Mouse (Mus musculus) hindbrain, embryonic 14.5 days (tissue): ENCODE measurements around the gene Hmgcll1. TPM values are rescaled to one million over a fixed set of nuclear protein-coding genes. Genes with fewer than 3 reads are reported as not detected.
"Not testable (repeated sequence)": the region's sequence is repeated elsewhere in the genome, so short reads cannot be mapped to it uniquely, and the experiment has no call there.

Source experiments
- ATAC-seq: fragments of 200-750 bp; cut with Nextera tagmentation; 2 replicates; pipeline ENCODE4 v1.8.0; 2017; ENCODE audit warnings: moderate number of reproducible peaks, mild to moderate bottlenecking, moderate TSS enrichment, moderate library complexity; ENCODE audit not compliant: low FRiP score
- DNase-seq: peaks from one replicate; pipeline ENCODE4 v3.0.0-alpha.2; 2015; ENCODE audit warnings: low spot score
- H3K27ac ChIP-seq: fragments of 300-500 bp; sonication (generic); 2 replicates; pipeline ENCODE4 v1.5.1; 2014; ENCODE audit warnings: mild to moderate bottlenecking, moderate library complexity
- H3K27me3 ChIP-seq: fragments of 300-500 bp; sonication (generic); 2 replicates; pipeline ENCODE4 v1.6.1; 2014; ENCODE audit warnings: mild to moderate bottlenecking, low read length, mixed read lengths; ENCODE audit not compliant: control insufficient read depth, insufficient read depth
- H3K36me3 ChIP-seq: fragments of 300-500 bp; sonication (generic); replicated peaks from 2 replicates; pipeline ENCODE4 v1.6.1; 2014; ENCODE audit not compliant: control insufficient read depth, insufficient read depth
- H3K4me1 ChIP-seq: fragments of 300-500 bp; sonication (generic); replicated peaks from 2 replicates; pipeline ENCODE4 v1.6.1; 2014; ENCODE audit warnings: antibody characterized with exemption, low read length, mixed read lengths; ENCODE audit not compliant: control insufficient read depth, insufficient read depth
- H3K4me2 ChIP-seq: fragments of 300-500 bp; sonication (generic); replicated peaks from 2 replicates; pipeline ENCODE4 v1.6.1; 2014; ENCODE audit warnings: mild to moderate bottlenecking, moderate library complexity
- H3K4me3 ChIP-seq: fragments of 300-500 bp; sonication (generic); replicated peaks from 2 replicates; pipeline ENCODE4 v1.5.1; 2014; ENCODE audit warnings: mild to moderate bottlenecking, low read length
- H3K9ac ChIP-seq: fragments of 300-500 bp; sonication (generic); 2 replicates; pipeline ENCODE4 v1.6.1; 2014
- H3K9me3 ChIP-seq: fragments of 300-500 bp; sonication (generic); 2 replicates; pipeline ENCODE4 v1.6.1; 2016; ENCODE audit warnings: low read length; ENCODE audit not compliant: control insufficient read depth
- WGBS: fragments of 180-500 bp; shearing (Covaris S2); extraction: QIAGEN DNeasy Blood & Tissue Kit; methylation state at CpG from one replicate; pipeline ENCODE4 v1.1.7; 2014; 5-methylcytosine and 5-hydroxymethylcytosine counted together
- polyA plus RNA-seq: library from polyadenylated mRNA; unstranded; fragments of >200 nt; fragmentation: Nextera tagmentation; extraction: Ambion mirVana; gene quantifications from 2 replicates; pipeline ENCODE4 v1.2.1, GENCODE M21; 2014

The Hmgcll1 gene
- polyA plus RNA-seq, 1 experiment from 2014 or later: 26.4 TPM

DNA sequence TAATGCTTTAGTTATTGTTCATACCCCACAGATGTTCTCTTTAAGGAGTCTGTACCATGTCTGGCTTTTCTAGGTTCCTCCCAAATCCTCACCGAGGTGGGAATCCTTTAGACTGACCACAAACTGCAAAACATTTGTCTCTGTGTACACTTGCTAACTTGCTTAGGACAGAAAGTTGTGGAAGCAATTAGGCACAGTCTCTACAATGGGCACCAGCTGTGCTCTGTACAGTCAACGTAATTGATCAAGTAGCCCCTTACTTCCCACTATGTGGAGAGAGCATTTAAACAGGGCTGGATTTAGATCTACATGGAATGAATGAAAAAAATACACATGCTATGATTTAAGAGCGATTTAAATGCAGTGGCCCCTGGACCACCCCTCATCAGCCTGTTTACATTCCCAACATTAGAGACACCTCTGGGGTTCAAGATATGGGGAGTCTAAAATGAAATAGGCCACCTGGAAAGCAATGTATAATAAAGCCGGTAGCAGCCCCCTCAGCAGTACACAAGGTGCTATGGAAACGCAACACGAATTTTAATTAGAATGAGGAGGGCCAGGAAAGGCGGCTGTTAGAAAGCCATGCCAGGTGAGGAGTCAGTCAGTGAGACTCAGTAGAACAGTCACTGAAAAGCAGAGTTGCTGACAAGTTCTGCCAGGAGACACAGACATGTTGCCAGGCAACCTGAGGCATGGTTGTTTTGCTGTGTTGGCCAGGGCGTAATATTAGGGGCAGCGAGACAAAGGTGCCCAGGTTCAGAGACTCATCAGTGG lies 23.9 kb downstream of the Hmgcll1 start:
- Histone ChIP-seq H3K9ac (no peak overlapping the region), H3K27me3 (no peaks in the 10 kb centered on the region), H3K9me3 (no peaks in the 10 kb centered on the region), H3K36me3 (no peaks in the 10 kb centered on the region), H3K27ac (no peak overlapping the region), H3K4me3 (no peak overlapping the region), H3K4me2 (no peak overlapping the region), H3K4me1 (0 out of 2 replicates have a peak, but pooled peaks cover 4% of the 10 kb centered on the region)
- WGBS: 56% methylated on average over 9 of the region's 9 CpGs
- ATAC-seq (no peak), DNase-seq (no peak)

DNA sequence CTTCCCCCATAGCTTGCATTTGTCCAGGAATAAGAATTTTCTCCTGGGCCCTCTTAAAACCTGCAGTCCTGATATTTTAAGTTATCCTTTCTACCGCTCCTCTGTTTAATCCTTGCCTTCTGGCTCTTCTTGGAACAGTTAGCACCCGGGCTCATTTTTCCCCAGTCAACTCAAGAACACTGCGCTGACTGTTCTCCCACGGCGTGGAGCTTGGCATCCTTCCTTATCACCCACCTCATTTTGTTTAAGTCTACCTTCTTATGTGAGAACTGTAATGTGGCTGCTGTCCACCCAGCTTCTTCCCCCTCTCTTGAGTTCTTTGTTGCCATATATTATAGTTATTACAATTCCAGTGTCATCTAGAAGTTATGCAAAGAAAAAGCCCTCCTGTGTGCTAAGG lies 25.1 kb downstream of the Hmgcll1 start:
- ATAC-seq: no peak

DNA sequence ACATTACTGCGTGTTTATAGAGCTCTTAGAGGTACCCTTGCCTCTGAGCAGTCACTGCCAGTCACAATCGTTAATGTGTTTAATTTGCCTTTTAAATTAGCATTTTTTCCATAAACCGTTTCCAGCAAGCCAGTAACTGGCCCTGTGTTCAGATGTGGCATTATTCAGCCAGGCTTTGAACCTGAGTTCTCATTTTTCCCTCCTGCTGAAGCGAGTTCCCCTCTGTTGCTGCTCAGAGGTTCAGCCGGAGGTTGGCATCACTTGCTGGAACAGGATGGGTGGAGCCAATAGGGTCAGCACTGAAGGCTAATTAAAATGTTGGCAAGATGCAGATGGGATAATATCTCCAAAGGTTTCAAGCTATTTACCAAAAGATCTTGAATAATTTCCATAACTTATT lies 28.7 kb downstream of the Hmgcll1 start:
- no peak overlapping the region for H3K4me2 ChIP-seq
- H3K27me3 ChIP-seq: no peaks in the 10 kb centered on the region
- 0 out of 2 replicates have a peak, but pooled peaks cover 3% of the 10 kb centered on the region for H3K4me1 ChIP-seq
- H3K27ac ChIP-seq: no peak overlapping the region
- no peak for ATAC-seq
- H3K9ac ChIP-seq: no peak overlapping the region
- H3K4me3 ChIP-seq: no peak overlapping the region
- H3K9me3 ChIP-seq: no peaks in the 10 kb centered on the region
- DNase-seq: no peak
- H3K36me3 ChIP-seq: no peaks in the 10 kb centered on the region
- WGBS: 50% methylated on average over 5 of the region's 5 CpGs

More for the DNA sequence above, 25.1 kb downstream of the Hmgcll1 start:
- Histone ChIP-seq H3K9ac (no peak overlapping the region), H3K27me3 (no peaks in the 10 kb centered on the region), H3K9me3 (no peaks in the 10 kb centered on the region), H3K36me3 (no peaks in the 10 kb centered on the region), H3K4me2 (no peak overlapping the region), H3K27ac (no peak overlapping the region), H3K4me1 (0 out of 2 replicates have a peak, but pooled peaks cover 4% of the 10 kb centered on the region), H3K4me3 (no peak overlapping the region)
- DNase-seq: no peak
- 89% methylated on average over 5 of the region's 5 CpGs for WGBS

DNA sequence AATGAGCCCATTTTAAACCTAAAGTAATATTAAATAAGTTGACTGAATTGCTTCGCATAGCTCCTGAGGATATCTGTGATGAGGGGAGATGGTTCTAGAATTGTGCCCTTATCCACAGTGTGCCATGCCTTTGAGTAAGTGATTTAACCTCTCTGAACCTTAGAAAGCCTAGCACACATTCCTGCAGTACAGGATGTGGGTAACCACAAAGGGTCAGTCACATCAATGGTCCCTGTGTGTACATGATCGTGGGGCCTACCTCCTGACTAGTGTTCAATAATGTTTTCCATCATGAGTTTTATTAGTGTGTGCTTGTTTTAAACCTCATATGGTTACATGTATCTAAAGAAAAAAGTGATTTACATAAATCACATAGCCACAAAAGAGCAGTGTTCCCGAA lies 46.3 kb downstream of the Hmgcll1 start:
- no peaks in the 10 kb centered on the region for H3K9me3 ChIP-seq
- ATAC-seq (no peak), DNase-seq (no peak)
- 79% methylated on average over 3 of the region's 3 CpGs for WGBS
- no peak overlapping the region for H3K27ac ChIP-seq
- H3K27me3 ChIP-seq: no peaks in the 10 kb centered on the region
- H3K4me1 ChIP-seq: no peaks in the 10 kb centered on the region
- H3K4me3 ChIP-seq: no peak overlapping the region
- H3K4me2 ChIP-seq: no peak overlapping the region
- H3K9ac ChIP-seq: no peak overlapping the region
- H3K36me3 ChIP-seq: no peaks in the 10 kb centered on the region

DNA sequence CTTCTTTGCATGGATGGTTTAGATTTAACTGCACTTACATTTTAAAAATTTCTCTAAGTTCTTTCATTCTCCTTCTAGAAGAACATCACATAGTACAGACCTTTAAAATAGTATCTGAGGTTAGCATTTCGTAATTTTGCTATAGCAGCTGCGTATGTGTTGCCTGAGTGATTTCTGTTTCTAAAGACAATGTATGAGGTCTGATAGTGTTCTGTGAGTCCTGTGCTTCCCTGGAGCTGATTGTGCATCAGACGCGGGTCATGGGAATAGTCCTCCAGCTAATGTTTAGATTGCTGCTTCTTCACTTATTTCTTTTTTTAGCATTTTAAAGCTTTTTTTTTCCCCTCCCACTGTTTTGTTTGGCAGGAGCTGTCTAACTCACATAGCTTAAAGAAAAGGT lies 46.8 kb downstream of the Hmgcll1 start:
- no peak overlapping the region for H3K4me3 ChIP-seq
- WGBS: 79% methylated on average over 4 of the region's 4 CpGs
- H3K4me1 ChIP-seq: no peaks in the 10 kb centered on the region
- H3K9me3 ChIP-seq: no peaks in the 10 kb centered on the region
- H3K4me2 ChIP-seq: no peak overlapping the region
- no peak for ATAC-seq
- H3K27me3 ChIP-seq: no peaks in the 10 kb centered on the region
- DNase-seq: no peak
- H3K36me3 ChIP-seq: no peaks in the 10 kb centered on the region
- H3K27ac ChIP-seq: no peak overlapping the region
- no peak overlapping the region for H3K9ac ChIP-seq

DNA sequence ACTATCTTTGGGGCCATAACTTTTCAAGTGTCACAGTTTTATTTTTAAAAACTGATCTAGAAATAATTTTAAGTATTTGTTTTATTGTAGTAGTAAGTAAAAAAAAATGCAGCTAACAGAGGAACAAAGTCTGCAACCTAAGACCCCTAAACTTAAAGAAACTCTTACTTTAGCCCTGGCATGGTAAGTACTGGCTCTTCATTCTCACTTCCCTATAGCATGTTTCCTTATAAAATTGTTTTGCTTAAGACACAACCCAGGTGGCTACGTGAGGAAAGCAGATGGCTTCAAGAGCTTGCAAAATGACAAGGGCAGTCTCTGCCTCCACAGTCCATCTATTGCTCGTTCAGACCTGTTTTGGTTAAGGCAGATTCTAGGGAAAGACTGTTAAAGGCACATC lies 49.5 kb downstream of the Hmgcll1 start:
- Histone ChIP-seq H3K27ac (no peak overlapping the region), H3K9ac (no peak overlapping the region), H3K9me3 (no peaks in the 10 kb centered on the region), H3K27me3 (no peaks in the 10 kb centered on the region), H3K4me1 (no peaks in the 10 kb centered on the region), H3K4me2 (no peak overlapping the region), H3K36me3 (no peaks in the 10 kb centered on the region), H3K4me3 (no peak overlapping the region)
- WGBS: 70% methylated on average over 2 of the region's 2 CpGs
- DNase-seq: no peak
- no peak for ATAC-seq

DNA sequence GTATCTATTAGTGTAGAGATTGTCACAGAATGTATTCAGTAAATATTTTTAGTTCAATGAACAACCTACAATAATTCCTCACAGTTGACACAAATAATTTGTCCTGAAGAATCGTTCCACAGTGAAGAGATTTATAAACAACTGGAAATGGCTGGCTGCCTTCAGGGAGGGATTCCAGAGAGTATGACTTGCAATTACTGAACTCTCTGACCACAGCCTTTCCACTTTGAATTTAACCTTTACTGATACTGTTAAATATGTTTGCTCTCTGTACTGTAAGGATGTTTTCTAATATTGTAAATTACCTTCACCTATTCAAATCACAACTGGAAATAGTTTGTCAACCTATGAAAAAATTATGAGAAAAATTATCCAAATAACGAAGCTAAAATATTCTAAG lies 76.9 kb downstream of the Hmgcll1 start:
- Histone ChIP-seq H3K4me2 (no peak overlapping the region), H3K9ac (no peak overlapping the region), H3K4me1 (no peaks in the 10 kb centered on the region), H3K27ac (no peak overlapping the region), H3K4me3 (no peak overlapping the region), H3K9me3 (no peaks in the 10 kb centered on the region), H3K36me3 (no peaks in the 10 kb centered on the region), H3K27me3 (no peaks in the 10 kb centered on the region)
- ATAC-seq: no peak
- no peak for DNase-seq
- 81% methylated on average over 2 of the region's 2 CpGs for WGBS

DNA sequence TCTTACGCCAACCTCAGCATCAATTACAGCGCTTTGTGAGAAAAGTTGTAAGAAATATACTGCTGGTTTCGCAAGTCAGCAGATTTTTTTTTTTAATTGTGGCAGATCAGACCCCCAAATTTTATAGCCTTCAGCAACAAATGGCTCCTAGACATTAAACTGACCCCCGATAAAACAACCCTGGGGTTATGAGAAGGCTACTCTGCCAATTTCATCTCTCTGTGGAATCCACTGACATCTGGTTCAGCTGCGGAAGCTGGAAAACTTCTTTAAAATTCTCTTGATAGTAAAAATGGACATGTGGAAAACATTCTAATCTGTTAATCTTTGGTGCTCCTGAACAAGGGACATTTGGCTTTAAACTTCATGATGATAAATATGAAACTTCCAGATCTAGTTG lies 82.6 kb downstream of the Hmgcll1 start:
- no peaks in the 10 kb centered on the region for H3K9me3 ChIP-seq
- H3K4me3 ChIP-seq: no peak overlapping the region

DNA sequence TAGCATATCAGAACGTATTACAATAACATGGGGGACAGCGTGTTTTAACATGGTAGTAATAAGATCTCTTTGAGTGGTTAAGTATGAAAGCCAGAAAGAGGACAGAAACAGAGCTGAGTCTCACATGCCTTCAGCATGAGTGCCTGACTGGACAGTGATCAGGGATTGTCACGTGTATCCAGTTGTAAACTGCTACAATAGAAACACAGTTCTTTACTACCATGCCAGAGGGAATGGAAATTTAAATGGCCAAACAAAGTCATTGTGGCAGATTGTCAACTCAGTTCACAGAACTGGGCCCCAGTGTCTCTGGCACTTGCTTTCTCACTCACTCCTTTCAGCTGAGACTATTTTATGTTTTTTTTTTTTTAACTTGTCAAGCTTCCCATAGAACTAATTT lies 85.3 kb downstream of the Hmgcll1 start:
- H3K27me3 ChIP-seq: no peaks in the 10 kb centered on the region
- 83% methylated on average over 3 of the region's 3 CpGs for WGBS

More for the DNA sequence above, 82.6 kb downstream of the Hmgcll1 start:
- no peak overlapping the region for H3K4me2 ChIP-seq
- no peak overlapping the region for H3K27ac ChIP-seq
- no peaks in the 10 kb centered on the region for H3K27me3 ChIP-seq
- H3K9ac ChIP-seq: no peak overlapping the region
- 92% methylated on average over 5 of the region's 5 CpGs for WGBS
- DNase-seq (no peak), ATAC-seq (no peak)
- H3K4me1 ChIP-seq: no peaks in the 10 kb centered on the region
- no peaks in the 10 kb centered on the region for H3K36me3 ChIP-seq

DNA sequence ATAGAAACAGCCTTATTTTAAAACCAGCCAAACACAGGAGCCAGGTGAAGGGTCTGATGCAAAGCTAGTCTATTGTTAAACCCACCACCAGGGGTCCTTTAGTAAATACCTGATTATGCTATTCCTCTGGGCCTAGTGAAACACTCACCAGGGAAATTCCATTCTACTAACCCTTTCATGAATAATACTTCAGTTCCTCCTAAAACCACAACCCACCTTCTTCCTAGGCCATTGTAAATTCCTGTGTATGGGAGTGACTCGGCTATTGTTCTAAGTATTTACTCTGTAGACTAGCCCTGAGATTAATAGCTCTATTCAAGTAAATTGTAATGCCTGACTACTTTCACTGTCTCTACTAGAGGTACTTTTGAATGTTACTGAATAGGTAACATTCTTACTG lies 89.8 kb downstream of the Hmgcll1 start:
- not testable (repeated sequence) for ATAC-seq, H3K27ac ChIP-seq, H3K4me1 ChIP-seq, DNase-seq, H3K4me2 ChIP-seq, H3K36me3 ChIP-seq, H3K9ac ChIP-seq, H3K27me3 ChIP-seq, H3K9me3 ChIP-seq, H3K4me3 ChIP-seq
- 74% methylated on average over 1 of the region's 1 CpGs for WGBS

More for the DNA sequence above, 85.3 kb downstream of the Hmgcll1 start:
- no peak overlapping the region for H3K9ac ChIP-seq
- no peak for DNase-seq
- H3K4me2 ChIP-seq: no peak overlapping the region
- no peak overlapping the region for H3K4me3 ChIP-seq
- no peaks in the 10 kb centered on the region for H3K4me1 ChIP-seq
- no peaks in the 10 kb centered on the region for H3K36me3 ChIP-seq
- no peak for ATAC-seq
- H3K27ac ChIP-seq: no peak overlapping the region
- H3K9me3 ChIP-seq: no peaks in the 10 kb centered on the region
